Mouse (Mus musculus) naive thymus-derived CD4-positive, alpha-beta T cell, adult 2 months (primary cell): ENCODE results near the gene Kifc5b.
"Not testable (repeated sequence)": the region's sequence is repeated elsewhere in the genome, so short reads cannot be mapped to it uniquely, and the experiment has no call there.

ENCODE experiments used
- DNase-seq: peaks from one replicate; pipeline ENCODE4 v3.0.0-alpha.2; 2011; ENCODE audit warnings: low read depth

The Kifc5b gene

GRCm38 (mm10) chr17:26919516-26919915 is 2.6 kb downstream of the Kifc5b start:
- not testable (repeated sequence) for DNase-seq

GRCm38 (mm10) chr17:26922368-26922767 is 5.5 kb downstream of the Kifc5b start:
- not testable (repeated sequence) for DNase-seq

GRCm38 (mm10) chr17:26925414-26925813 is 8.5 kb downstream of the Kifc5b start:
- DNase-seq: not testable (repeated sequence)

- DNase-seq: not testable (repeated sequence)
Measured at GRCm38 (mm10) chr17:26931795-26932194, 14.9 kb downstream of the Kifc5b start.

- peak; percentile 98 for DNase-seq
Measured at GRCm38 (mm10) chr17:26932839-26933398, 16.0 kb downstream of the Kifc5b start, which contains the start of gene Phf1. Gene Phf1 (plus strand): TSS chr17:26933052.

- DNase-seq: no peak
Measured at GRCm38 (mm10) chr17:26933419-26933818, 16.5 kb downstream of the Kifc5b start.

GRCm38 (mm10) chr17:26933885-26934827 is 17.3 kb downstream of the Kifc5b start:
- no peak for DNase-seq

GRCm38 (mm10) chr17:26935027-26935426 is 18.1 kb downstream of the Kifc5b start:
- DNase-seq: no peak

GRCm38 (mm10) chr17:26936453-26936852 is 19.6 kb downstream of the Kifc5b start:
- DNase-seq: no peak

GRCm38 (mm10) chr17:26936921-26937695 is 20.2 kb downstream of the Kifc5b start:
- DNase-seq: no peak

GRCm38 (mm10) chr17:26937883-26938695 is 21.2 kb downstream of the Kifc5b start:
- DNase-seq: no peak

- no peak for DNase-seq
Measured at GRCm38 (mm10) chr17:26938731-26939130, 21.8 kb downstream of the Kifc5b start.

GRCm38 (mm10) chr17:26939178-26939972 is 22.5 kb downstream of the Kifc5b start, which contains the start of gene Cuta:
Gene Cuta (minus strand): TSS chr17:26939569.
- DNase-seq: peak; percentile 100

- no peak for DNase-seq
Measured at GRCm38 (mm10) chr17:26939973-26940300, 23.0 kb downstream of the Kifc5b start.

- DNase-seq: peak; percentile 25
Measured at GRCm38 (mm10) chr17:26941031-26941789, 24.3 kb downstream of the Kifc5b start, which contains the start of gene Syngap1. Gene Syngap1 (plus strand): TSS chr17:26941253.

GRCm38 (mm10) chr17:26941841-26942570 is 25.1 kb downstream of the Kifc5b start:
- no peak for DNase-seq

- no peak for DNase-seq
Measured at GRCm38 (mm10) chr17:26945824-26946495, 29.1 kb downstream of the Kifc5b start.

- peak; percentile 24 for DNase-seq
Measured at GRCm38 (mm10) chr17:26946567-26946966, 29.7 kb downstream of the Kifc5b start.
